Mouse (Mus musculus) adrenal gland, postnatal 14 days (tissue): ENCODE measurements around the gene Zic3. TPM values are rescaled to one million over a fixed set of nuclear protein-coding genes. Genes with fewer than 3 reads are reported as not detected.
A peak's percentile ranks its signal among the peaks of the same experiment; 100 is the strongest.

ENCODE experiments used
- DNase-seq: peaks from one replicate; pipeline ENCODE4 v3.0.0; 2021; ENCODE audit warnings: mixed read lengths
- long read RNA-seq, 2 experiments: library from polyadenylated mRNA; stranded (forward); transcript quantifications; one replicate each; pipeline ENCODE4 v2.0.0; 2021
- total RNA-seq: library from RNA; stranded (reverse); gene quantifications from 2 replicates; pipeline ENCODE4 v1.2.3, GENCODE M21; 2021

Zic3 gene
- total RNA-seq: not detected in 2 replicates
- long read RNA-seq, experiment 1: 0 reads
- long read RNA-seq, experiment 2: 0 reads

DNA sequence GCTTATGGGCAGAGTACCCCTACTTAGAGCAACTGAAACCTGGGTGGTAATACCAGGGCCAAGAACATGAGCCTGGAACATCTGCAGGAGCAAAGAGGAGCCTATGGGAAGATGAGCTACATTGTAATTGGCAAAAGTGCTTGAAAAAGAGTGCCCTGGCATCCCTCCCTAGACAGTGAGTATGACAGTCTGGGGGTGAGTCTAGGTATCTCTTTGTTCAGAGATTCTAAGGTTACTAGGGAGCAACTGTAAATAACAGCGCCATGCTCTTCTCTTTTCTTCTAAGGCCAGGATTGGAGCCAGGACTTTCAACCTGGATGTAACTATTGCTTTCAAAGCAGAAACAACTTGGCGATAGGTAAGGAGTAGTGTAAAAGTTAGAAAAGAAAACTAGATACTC is at the start of gene Zic3:
Gene Zic3 (plus strand): TSS at position 301 of the 400 bp plus-strand sequence.
- no peak for DNase-seq

DNA sequence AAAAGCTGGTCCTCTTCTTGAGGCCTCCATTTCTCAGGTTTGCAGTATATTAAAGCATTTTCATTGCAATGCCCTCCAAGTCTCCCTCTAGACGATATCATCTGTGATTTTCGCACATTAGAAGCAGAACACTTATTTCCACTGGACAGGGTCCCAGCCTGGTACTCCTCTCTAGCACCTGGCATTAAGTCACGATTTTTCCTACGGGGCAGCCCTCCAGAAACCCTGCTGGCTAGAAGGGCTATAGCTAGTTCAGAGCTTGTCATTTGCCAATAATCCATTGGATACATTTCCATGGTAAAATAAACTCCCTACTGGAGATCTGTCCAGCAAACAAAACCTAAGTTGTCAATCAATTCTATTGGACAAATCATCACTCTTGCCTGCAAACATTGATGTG is 40.1 kb upstream of the Zic3 start:
- no peak for DNase-seq

DNA sequence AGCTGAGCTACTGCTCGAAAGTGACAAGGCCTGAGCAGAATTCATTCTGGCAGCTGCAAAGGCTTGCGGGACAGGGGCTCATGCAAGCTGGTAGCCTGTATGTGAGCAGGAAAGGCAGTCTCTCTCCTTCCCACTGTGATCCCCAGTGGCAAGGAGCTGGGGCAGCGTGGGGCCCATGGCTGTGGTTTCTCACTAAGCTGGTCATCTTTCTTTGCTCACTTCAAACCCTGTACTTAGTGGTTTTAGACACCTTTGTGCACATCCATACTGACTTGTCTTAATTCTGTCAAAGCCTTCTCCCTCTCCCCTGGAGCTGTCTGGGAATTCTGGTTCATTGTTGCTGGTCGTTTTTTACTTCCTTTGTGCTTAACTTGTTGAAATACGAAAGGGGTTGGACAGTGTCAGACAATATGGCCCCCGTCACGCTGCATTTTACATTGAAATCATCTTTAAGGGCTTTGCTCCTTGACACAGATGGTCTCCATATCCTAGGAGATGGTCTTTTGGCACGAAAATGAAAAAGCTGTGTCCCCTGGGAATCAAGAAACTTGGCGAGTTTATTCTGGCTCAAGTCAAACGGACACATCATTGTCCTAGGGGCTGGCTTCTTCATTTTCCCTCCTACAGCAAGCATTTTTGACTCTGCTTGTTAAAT is 34.9 kb upstream of the Zic3 start:
- DNase-seq: no peak

DNA sequence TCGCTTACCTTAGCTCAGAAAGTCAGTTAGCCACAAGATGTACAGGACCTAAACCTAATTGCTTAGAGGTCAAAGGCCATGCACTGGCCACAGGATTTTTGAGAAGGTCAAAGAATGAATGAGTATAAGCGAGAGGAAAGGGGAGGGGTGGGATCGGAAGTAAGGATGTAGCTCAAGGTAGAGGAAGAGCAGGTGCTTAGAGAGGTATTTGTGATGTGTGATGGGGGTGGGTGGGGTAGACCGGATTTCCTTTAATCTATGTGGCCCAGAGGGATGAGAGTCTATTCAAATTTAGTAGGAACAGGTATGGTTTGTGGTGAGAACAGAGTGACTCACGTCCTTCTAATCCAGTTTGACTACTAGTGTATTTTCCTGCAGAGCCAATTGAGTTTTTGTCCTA is 9.1 kb upstream of the Zic3 start:
- no peak for DNase-seq

DNA sequence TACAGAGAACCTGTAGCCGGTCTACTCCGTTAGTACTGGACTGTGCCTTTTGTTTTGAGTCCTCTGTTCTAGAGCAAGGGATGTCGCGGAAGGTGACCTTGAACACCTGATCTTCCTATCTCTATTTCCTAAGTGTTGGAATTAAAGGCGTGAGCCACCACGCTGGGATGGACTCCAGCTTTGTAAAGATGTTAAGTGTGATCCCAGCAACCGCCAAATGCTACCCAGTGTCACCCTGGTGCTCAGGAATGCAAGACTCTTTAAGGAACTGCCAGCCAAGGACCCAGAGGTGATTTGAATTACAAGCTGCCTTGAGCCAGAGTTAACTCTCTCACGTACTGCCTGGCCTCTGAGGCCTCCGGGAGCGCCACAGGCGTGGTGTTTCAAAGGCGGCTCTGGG is 8.4 kb upstream of the Zic3 start:
- DNase-seq: no peak

DNA sequence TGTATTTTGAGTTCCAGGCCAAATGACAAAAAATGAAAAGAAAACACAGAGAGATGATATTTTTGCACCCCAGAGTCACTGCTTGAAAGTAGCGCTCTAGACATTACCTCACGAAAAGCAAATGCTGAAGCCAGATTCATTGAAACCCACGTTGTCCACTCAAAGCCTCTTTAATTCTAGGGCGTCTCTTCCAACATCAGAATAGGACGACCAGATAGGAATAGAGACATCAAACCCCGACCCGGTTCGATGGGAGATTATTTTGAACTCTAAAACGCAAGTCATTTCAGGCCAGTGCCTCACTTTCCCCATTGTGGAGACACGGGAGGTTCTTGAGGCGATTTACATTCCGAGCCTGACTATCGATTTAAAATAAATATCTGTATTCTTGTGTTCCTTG is 7.7 kb upstream of the Zic3 start:
- no peak for DNase-seq

DNA sequence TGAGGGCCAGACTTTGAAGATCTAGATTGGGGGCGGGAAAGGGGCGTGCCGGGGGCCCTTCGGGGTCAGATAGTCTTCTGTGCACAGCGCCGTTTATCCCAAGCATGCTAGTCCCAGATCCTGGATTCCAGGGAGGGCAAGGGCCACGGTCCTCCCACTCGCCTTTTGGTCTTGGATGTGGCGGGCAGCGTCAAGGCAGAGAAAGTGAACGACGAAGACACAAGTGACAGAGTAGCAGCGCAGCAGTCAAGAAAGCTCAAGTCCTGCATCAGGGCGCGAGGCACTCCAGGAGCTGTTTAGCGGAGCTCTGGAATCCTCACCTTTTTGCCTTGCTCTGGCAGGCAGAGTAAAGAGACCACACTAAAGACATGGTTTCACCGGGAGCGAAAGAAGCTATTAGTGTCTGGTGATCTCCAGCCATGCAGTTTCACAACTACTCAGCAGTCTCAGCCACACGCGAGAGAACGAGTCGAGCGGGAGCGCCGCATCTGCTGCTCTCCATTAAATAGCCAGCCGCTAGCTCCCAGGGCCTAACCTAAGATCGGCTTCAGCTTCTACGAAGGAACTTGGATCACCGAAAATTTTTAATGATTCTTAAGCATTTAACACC is 7.1 kb upstream of the Zic3 start:
- DNase-seq: no peak

DNA sequence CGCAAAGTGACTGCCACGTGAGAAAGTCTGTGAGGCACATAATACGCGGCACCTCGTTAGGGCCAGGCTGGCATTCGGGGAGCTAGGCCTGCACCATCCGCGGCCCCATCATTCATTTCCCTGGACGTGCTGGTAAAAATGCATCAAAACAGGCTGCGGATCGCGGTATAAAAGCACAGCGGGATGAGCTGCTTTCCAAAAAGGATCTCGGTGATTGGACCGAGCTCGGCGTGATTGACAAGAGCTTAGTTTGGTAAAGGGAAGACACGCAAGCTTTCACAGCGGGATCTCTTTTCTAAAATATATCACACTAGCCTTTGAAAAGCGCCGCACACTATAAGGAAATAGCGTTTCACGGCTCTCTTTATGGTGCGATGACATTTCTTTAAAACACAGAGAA is 3.8 kb upstream of the Zic3 start:
- no peak for DNase-seq

DNA sequence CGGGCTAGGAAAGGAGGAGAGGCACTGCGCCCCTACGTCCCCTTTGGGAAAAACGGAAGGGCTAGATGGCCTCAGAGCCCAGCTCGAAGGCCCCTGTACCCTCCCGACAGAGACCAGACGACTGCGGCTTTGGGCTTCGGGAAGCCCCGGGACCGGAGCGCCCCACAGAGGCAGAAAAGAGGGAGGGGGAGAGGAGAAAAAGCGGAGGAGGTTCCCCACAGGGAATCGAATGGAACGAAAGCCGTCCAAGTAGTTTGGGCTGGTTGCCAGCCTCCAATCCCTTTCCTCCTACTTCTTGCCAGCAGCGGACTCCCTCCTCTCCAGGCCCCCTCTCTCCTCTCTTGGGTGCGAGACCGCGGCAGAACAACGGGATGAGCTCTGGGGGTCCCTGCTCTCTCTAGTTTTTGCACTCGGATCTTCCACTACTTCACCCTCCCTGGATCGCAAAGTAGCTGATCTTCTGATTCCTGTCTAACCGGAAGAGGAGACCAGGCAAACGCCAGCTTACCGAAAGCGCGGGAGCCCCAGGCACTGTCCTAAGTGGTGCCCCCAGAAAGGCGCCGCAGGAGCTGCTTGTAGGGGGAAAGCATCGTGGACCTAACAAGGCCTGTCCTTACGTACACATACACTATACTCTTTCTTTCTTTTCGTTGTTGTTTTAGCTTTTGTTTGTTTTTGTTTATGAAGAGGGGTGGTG is 3.1 kb upstream of the Zic3 start:
- DNase-seq: no peak

DNA sequence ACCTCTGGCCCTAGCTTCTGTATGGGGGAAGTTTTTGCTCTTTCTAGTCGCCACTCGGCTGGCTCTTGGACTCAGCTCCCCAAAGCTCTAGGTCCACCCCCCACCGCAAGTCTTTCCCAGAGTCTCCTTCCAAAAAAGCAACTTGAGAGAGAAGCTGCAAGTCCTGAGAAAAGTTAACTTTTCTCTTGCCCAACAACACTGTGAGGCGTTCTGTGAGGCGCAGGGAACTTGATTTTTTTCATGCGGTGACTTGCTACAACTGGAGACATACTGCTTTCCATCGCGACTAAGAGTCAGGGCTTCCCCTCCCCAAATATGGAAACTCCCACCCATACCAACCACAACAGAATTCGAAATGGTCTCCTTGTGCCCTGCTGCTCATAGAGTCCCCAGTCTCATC is 5.1 kb downstream of the Zic3 start:
- no peak for DNase-seq

DNA sequence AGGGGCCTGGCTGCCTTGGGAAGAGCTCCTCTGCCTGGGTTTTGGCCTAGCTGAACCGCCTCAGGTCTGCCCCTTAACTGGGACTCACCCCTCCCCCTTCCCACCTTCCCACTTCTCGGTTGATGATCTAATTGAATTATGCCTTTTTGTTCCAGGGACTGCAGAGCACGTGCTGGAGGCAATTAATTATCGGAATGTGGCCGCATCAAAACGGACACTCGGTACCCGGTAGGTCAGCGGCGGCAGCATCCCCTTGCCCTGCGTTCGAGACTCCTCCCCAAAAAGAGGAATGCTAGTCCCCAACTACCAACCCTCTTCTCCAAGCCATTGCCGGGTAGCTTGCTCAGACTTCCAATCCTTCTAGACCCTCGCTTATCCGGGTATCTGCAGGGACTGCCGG is 5.6 kb downstream of the Zic3 start:
- DNase-seq: no peak

DNA sequence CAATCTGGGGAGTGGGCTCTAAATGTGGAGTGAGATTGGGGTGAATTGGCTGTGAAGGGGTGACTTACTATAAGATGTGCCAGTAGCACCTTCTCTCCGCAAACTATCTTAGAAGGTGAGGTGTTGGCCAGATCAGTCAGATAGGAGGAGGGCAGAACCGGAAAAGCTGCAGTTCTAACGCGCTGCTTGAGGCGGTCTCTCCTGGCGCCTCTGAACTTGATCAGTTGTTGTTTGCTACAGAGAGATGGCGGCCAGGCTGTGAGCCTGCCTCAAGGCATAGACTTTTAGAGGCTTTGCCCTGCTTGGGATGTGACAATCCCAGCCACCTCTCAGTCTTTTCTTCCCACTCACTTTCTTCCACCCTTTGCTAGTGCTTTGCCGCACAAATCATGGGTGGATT is 6.4 kb downstream of the Zic3 start:
- no peak for DNase-seq

DNA sequence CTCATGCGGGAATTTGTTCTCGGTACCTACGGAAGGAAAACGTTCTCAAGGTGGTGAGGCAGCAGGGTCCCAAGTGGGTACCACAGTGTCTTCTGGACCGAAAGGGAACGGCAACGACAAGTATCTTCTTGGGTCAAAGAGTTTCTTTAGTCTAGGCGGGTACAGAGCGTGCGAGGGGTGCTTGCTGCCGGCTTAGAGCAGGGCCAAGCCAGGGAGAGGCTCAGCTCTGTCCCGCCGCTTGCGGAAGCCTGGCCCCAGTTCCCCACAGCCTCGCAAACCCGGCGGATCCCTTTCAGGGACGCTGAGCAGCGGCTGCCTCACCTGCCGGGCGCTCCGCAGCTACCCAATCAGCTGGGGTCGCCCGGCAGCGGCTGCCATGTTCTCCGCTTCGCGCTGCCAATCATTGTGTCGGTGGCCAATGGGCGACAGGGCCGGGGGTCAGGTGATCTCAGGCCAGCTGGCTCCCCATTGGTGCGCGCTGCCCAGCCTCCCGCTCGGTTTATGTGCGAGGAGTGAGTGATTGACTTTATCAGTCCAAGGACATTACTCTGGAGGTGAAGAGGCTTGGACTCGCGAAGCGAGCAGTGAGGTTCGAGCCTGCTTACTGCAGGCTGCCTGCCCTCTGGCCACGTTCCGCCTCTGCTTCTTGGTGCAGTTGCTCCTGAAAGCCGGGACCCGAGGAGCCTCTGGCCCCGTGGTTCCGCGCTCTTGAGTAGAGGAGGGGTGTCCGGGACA is 7.8 kb downstream of the Zic3 start:
- DNase-seq: peak; percentile 67

DNA sequence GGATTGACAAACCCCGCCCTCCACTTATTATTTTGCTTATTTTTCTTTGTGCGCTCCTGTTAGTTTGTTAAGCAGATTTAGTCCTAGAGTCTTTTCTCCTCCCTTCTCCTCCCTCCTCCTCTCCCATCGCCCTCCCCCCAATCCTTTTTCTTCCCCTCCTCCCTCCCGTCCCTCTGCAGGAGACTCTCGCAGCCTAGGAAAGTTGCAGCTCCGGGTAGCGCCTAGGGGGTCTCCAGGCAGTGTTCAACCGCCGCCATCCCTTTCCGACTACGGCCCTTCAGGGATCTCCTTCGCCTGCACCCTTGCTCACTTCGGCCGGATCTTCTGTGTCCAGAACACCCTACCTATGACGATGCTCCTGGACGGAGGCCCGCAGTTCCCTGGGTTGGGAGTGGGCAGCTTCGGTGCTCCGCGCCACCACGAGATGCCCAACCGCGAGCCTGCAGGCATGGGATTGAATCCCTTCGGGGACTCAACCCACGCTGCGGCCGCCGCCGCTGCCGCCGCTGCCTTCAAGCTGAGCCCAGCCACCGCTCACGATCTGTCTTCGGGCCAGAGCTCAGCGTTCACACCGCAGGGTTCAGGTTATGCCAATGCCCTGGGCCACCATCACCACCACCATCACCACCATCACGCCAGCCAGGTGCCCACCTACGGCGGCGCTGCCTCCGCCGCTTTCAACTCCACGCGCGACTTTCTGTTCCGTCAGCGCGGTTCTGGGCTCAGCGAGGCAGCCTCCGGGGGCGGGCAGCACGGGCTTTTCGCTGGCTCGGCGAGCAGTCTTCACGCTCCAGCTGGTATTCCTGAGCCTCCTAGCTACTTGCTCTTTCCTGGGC is 8.6 kb downstream of the Zic3 start:
- DNase-seq: no peak

DNA sequence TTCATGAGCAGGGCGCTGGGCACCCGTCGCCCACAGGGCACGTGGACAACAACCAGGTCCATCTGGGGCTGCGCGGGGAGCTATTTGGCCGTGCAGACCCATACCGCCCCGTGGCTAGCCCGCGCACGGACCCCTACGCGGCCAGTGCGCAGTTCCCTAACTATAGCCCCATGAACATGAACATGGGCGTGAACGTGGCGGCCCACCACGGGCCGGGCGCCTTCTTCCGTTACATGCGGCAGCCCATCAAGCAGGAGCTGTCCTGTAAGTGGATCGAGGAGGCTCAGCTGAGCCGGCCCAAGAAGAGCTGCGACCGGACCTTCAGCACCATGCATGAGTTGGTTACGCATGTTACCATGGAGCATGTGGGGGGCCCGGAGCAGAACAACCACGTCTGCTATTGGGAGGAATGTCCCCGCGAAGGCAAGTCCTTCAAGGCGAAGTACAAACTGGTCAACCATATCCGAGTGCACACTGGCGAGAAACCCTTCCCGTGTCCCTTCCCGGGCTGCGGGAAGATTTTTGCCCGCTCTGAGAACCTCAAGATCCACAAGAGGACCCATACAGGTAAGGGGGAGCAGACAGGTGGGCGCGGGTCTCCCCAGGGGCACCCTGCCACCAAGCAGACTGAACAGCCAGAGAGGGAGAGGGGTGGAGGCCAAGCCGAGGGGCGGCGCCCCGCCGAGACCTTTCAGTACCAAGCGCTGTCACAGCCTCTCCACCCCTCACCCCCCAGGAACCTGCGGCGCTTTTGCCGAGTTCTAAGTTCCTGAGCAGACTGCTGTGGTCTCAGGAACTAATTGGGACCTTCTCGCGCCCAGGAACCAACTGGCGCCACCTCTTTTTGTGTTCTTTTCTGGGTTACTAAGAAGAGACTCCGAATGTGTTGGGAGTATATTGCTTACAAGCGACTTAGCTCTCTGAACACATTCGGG is 9.4 kb downstream of the Zic3 start:
- DNase-seq: no peak

DNA sequence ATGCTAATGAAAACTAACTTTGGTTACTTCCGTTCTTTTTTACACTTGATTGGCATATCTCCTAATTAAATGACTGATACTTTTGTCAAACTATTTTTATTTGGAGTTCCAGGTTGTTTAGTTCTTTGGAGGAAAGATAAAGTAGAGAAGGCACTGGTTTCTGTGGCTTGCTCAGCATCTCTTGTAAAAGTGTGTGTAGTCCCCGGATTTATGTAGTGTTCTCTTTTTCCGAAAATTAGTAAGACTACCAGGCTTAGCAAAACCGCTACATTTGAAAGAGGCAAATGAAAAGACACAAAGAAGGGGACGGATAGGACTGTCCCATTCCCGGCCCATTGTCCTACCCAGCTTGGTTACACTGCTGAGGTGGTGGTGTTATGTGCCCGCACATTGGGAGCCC is 10.1 kb downstream of the Zic3 start:
- no peak for DNase-seq

DNA sequence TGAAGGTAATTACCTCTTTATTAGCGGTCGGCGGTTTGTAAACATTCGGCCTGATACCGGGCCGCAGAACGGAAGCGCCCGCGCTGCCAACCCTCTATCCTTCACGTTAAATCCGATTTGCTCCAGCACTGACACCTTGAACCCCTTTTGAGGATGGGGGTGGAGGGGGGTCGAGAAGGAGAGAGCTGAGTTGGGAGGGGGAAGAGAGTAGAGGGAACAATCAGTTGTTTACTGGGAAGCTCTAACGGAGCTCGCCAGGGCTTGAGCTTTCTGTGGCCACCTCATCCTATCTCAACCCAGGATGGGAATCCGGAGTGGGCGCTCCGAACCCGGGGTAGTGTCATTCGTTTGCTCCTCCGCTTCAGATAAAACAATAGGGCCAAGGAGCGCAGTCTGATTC is 11.0 kb downstream of the Zic3 start:
- no peak for DNase-seq

DNA sequence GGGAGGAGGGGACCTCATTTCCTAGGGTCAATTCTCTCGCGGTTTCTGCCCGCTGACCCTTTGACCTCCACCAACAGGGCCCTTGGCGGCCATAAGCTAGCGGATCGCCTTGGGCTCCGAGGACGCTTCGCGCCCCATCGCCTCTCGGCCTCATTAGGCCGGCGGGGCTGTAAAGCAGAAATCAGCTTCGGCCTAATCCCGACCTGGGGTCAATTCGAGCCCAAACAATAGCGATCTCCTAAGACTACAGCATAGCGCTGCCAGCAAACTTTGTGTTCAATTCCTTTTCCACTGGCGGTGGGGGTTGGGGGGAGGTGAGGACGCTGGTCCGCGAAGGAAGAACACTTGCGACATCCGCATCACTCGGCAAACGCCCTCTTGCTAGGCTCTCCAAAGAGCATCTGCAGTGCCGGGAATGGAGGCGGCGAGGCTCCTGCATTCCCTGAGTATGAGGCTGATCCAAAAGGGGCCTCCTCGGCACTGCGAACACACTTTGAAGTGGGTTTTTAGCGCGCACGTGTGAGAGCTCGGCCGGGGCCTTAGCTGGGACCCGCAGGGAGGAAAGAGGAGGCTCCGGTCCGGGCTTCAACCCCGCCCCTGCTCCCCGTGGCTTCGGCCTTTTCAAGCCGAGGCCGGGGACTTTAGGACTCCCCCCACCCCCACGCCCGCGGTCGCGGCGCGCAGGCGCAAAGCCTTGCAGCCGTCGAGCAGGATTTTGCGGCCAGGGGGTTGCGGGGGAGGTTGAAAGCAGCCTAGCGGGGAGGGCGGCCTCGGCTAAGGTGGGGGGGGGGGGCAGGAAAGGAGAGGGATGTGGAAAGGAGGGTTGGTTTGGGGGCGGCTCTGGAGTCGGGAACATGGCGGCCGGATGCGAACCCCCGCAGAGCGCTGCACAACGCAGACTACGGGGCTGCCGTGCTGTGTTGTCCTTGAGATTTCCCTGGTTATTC is 15.8 kb downstream of the Zic3 start:
- DNase-seq: no peak

DNA sequence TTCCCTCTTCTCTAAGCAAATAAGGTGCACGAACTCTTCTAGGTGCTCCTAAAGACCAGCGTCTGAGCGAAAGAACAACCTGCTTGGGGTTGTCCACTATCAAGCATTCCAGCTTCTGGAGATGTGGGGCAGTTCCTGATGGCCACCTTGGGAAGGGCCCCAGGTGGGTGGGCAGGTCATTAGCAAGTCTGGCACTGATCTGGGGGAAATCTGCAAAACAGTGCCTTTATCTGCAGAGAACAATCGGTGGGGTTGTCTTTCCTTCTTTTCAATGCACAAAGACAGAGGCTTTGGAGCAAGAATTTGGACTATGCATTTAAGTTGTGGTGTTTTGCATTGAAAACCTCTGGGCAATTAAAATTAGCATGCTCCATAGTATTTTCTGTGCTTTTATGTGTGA is 17.2 kb downstream of the Zic3 start:
- DNase-seq: no peak

DNA sequence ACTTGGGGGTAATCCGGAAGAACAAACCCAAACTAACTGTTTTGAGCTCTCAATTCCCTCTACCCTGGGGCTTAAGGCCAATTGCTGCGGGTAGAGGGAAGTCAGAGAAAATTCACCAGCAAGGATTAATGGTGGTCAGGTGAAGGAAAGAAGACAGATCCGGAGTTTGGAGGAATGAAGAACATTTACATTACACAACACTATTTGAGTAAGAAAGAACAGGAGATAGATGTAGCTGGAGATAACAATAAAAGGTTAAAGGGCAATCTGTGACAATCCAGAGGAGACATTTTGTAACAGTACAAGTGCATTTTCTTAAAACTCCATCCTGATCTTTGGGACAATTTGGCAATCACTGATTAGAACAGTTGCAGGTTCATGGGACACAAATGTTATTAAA is 19.4 kb downstream of the Zic3 start:
- DNase-seq: no peak
